Mouse (Mus musculus): ENCODE results near the gene Prdm1. TPM values are rescaled to one million over a fixed set of nuclear protein-coding genes. Genes with fewer than 3 reads are reported as not detected.

Prdm1 gene
- polyA plus RNA-seq (2015; fragmentation: Nextera tagmentation; extraction: Ambion mirVana) = 3.2 and 5.5 TPM in 2 replicates

DNA sequence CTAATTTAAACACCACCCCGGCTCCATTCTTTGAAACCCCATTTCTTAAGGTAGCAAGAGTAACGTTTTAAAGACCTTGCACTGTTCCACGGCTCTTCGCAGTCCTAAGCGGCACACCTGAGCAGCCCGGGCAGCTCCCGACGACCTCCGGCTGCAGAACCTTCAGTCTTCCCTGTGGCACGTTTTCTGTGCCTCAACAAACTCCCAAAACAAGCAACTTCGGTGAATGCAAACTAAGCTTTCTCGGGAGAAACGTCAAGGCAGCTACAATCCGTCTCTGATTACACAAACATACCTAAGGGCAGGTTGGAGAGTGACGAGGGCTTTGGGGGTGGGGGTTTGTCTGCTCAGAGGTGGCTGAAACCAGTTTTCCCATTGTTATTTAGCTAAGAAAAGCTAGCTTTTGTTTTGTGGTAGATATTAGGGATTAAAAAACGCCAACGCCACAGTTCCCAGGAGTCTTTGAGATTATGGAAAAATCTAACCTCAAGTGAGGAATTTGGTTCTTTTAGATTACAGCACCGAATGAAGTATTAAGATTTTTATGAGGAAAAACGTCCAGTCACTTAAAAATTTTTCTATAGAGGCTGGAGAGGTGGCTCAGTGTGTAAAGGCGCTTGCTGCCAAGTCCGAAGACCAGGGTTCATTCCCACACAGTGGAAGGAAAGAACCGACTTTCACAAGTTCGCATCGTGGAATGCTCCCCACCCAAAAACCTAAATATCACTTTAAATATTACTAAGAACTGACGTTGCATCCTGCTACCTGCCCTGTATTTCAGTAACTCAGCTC lies at the start of gene Prdm1:
Prdm1 (minus strand) TSS at position 211 of the 792 bp plus-strand sequence.
- no peak for ATAC-seq
- Histone ChIP-seq H3K4me2 (replicated peaks; ENCODE audit: low read depth, low read length) (peak within 1 kb of the TSS; percentile 83), H3K36me3 (ENCODE audit: insufficient read depth, low read length) (no peaks in the 10 kb centered on the region), H3K27me3 (replicated peaks; ENCODE audit: insufficient read depth, low read length) (0 out of 2 replicates have a peak, but pooled peaks cover 4% of the 10 kb centered on the region), H3K4me1 (ENCODE audit: insufficient read depth, low read depth, low read length) (peaks cover 4% of the 10 kb centered on the region; the same call in 1 of the 2 replicates), H3K9ac (replicated peaks; ENCODE audit: low read depth) (peak within 1 kb of the TSS; percentile 34; the same call in 1 of the 2 replicates), H3K9me3 (ENCODE audit: low read length) (no peaks in the 10 kb centered on the region), H3K27ac (ENCODE audit: low read length) (no peak within 1 kb of the TSS), H3K4me3 (ENCODE audit: low read depth, low read length) (peak within 1 kb of the TSS; percentile 50)
- 9% methylated on average over 25 of the region's 25 CpGs for WGBS
- no peak for DNase-seq (ENCODE audit: low spot score)
- no peak for TF ChIP-seq CTCF (IDR thresholded peaks at IDR 0.05)
- TF ChIP-seq EP300 (IDR thresholded peaks at IDR 0.05) = no peak

DNA sequence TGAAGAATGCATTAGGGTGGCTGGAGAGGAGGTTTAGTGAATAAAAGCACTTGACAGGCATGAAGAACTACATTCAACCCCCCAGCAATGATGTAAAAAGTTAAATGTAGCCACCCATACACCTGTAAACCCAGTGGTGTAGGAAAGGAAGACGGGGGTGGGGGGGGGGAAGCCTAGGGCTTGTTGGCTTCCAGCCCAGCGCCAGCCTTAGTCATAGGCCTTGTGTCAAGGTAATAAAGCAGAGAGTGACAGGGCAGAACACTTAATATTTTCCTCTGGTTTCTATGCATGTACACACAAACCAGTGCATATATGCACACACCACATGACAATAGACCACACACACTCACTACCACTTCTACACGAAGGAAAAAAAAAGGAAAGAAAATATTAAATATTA lies 37.7 kb upstream of the Prdm1 start:
- no peak overlapping the region for H3K4me2 ChIP-seq (replicated peaks; ENCODE audit: low read depth, low read length)
- no peaks in the 10 kb centered on the region for H3K36me3 ChIP-seq (ENCODE audit: insufficient read depth, low read length)
- 61% methylated on average over 3 of the region's 3 CpGs for WGBS
- TF ChIP-seq EP300 (IDR thresholded peaks at IDR 0.05) (no peak), CTCF (IDR thresholded peaks at IDR 0.05) (no peak)
- no peaks in the 10 kb centered on the region for H3K27me3 ChIP-seq (replicated peaks; ENCODE audit: insufficient read depth, low read length)
- H3K9me3 ChIP-seq (ENCODE audit: low read length) = no peaks in the 10 kb centered on the region
- no peak overlapping the region for H3K4me3 ChIP-seq (ENCODE audit: low read depth, low read length)
- H3K9ac ChIP-seq (replicated peaks; ENCODE audit: low read depth) = no peak overlapping the region
- DNase-seq (ENCODE audit: low spot score) = no peak
- no peak overlapping the region for H3K27ac ChIP-seq (ENCODE audit: low read length)
- ATAC-seq = no peak
- no peaks in the 10 kb centered on the region for H3K4me1 ChIP-seq (ENCODE audit: insufficient read depth, low read depth, low read length)

DNA sequence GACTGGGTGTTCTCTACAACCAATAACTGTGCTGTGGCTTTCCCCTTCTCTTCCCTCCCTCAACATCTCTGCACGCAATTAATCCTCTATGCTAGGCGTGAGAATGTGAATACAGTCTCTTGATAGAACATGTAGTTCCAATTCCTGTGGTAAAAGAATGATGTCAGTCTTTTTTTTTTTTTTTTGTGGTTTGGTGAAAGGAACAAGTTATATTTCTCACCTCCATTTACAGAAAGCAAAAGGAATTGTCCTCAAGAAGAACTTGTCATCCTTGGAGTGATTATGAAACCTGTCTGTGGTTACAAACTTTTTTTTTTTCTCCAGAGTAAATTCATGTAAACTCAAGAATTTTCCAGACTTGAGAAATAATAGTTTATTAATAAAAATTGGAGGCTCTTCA lies 36.8 kb upstream of the Prdm1 start:
- no peaks in the 10 kb centered on the region for H3K36me3 ChIP-seq (ENCODE audit: insufficient read depth, low read length)
- no peak overlapping the region for H3K4me3 ChIP-seq (ENCODE audit: low read depth, low read length)
- ATAC-seq (no peak), DNase-seq (ENCODE audit: low spot score) (no peak)
- TF ChIP-seq EP300 (IDR thresholded peaks at IDR 0.05) (no peak), CTCF (IDR thresholded peaks at IDR 0.05) (no peak)
- H3K4me1 ChIP-seq (ENCODE audit: insufficient read depth, low read depth, low read length) = no peaks in the 10 kb centered on the region
- H3K27me3 ChIP-seq (replicated peaks; ENCODE audit: insufficient read depth, low read length) = no peaks in the 10 kb centered on the region
- 90% methylated on average over 2 of the region's 2 CpGs for WGBS
- no peak overlapping the region for H3K9ac ChIP-seq (replicated peaks; ENCODE audit: low read depth)
- no peak overlapping the region for H3K27ac ChIP-seq (ENCODE audit: low read length)
- no peaks in the 10 kb centered on the region for H3K9me3 ChIP-seq (ENCODE audit: low read length)
- no peak overlapping the region for H3K4me2 ChIP-seq (replicated peaks; ENCODE audit: low read depth, low read length)

DNA sequence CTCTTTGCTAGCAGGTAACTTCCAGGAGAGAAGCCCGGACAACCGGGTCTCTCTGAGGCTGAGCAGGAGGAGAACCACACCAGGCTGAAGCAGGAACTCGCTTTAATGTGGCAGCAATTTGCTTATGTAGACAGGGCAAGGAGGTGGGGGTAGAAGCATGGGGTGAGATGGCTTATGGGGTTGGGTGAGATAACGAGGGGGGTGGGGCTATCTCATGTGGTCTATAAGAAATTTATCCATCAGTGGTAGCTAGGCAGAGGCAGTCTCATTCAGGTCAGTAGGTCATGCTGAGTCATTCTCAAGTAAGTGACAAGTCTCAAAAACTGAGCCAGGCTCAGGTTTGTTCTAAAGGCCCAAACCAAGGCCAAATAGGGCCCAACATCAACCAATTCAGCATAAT lies 28.5 kb upstream of the Prdm1 start:
- no peak for ATAC-seq
- WGBS = 82% methylated on average over 4 of the region's 4 CpGs
- no peak overlapping the region for H3K4me3 ChIP-seq (ENCODE audit: low read depth, low read length)

DNA sequence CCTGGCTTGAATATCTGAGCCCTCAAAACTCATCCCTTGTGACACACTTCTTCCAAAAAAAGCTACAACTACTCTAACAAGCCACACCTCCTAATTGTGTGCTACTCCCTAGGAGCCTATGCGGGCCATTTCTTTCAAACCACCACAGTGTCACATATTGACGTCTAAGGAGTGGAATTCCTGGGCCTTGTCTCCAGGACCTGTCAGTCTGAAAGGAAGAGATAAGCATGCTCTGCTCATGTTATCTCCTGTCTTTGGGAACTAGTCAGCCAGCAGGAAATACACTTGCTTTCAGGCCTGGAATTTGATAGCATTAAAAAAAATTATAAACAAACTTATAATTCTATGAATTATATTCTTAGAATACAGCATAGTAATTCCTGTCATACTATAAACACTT lies 27.0 kb upstream of the Prdm1 start:
- Histone ChIP-seq H3K9ac (replicated peaks; ENCODE audit: low read depth) (no peak overlapping the region), H3K4me1 (ENCODE audit: insufficient read depth, low read depth, low read length) (no peaks in the 10 kb centered on the region), H3K27ac (ENCODE audit: low read length) (no peak overlapping the region), H3K4me2 (replicated peaks; ENCODE audit: low read depth, low read length) (no peak overlapping the region), H3K4me3 (ENCODE audit: low read depth, low read length) (no peak overlapping the region), H3K27me3 (replicated peaks; ENCODE audit: insufficient read depth, low read length) (no peaks in the 10 kb centered on the region), H3K9me3 (ENCODE audit: low read length) (no peaks in the 10 kb centered on the region), H3K36me3 (ENCODE audit: insufficient read depth, low read length) (no peaks in the 10 kb centered on the region)
- ATAC-seq = peak; percentile 73; the same call in 1 of the 2 replicates
- TF ChIP-seq CTCF (IDR thresholded peaks at IDR 0.05) = no peak
- peak; percentile 75 for TF ChIP-seq EP300 (IDR thresholded peaks at IDR 0.05)
- no peak for DNase-seq (ENCODE audit: low spot score)
- WGBS = 23% methylated on average over 2 of the region's 2 CpGs

More for the DNA sequence above, 28.5 kb upstream of the Prdm1 start:
- no peak overlapping the region for H3K27ac ChIP-seq (ENCODE audit: low read length)
- H3K9ac ChIP-seq (replicated peaks; ENCODE audit: low read depth) = no peak overlapping the region
- H3K4me2 ChIP-seq (replicated peaks; ENCODE audit: low read depth, low read length) = no peak overlapping the region
- no peaks in the 10 kb centered on the region for H3K27me3 ChIP-seq (replicated peaks; ENCODE audit: insufficient read depth, low read length)
- no peak for TF ChIP-seq CTCF (IDR thresholded peaks at IDR 0.05)
- no peaks in the 10 kb centered on the region for H3K36me3 ChIP-seq (ENCODE audit: insufficient read depth, low read length)
- H3K4me1 ChIP-seq (ENCODE audit: insufficient read depth, low read depth, low read length) = no peaks in the 10 kb centered on the region
- H3K9me3 ChIP-seq (ENCODE audit: low read length) = no peaks in the 10 kb centered on the region
- DNase-seq (ENCODE audit: low spot score) = no peak

DNA sequence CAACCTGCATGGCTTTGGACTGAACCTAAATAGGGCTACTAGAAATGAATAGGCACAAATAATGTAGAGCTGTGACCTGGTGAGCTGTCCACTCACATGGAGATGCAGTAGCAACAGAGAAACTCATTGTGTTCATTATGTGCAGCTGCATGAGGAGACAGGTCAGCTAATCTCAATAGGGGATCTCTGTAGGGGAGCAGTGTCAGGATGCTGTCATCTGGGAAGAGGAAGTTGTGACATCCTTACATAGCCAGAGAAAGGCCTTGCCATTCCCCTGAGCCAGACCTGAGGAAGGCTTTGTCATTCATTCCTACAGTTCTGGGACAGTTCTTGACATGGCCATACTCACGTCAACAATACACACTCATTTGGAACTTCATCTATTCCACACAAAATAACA lies 25.3 kb upstream of the Prdm1 start:
- Histone ChIP-seq H3K9ac (replicated peaks; ENCODE audit: low read depth) (no peak overlapping the region), H3K27me3 (replicated peaks; ENCODE audit: insufficient read depth, low read length) (no peaks in the 10 kb centered on the region), H3K27ac (ENCODE audit: low read length) (no peak overlapping the region), H3K4me2 (replicated peaks; ENCODE audit: low read depth, low read length) (no peak overlapping the region), H3K9me3 (ENCODE audit: low read length) (no peaks in the 10 kb centered on the region), H3K36me3 (ENCODE audit: insufficient read depth, low read length) (no peaks in the 10 kb centered on the region), H3K4me1 (ENCODE audit: insufficient read depth, low read depth, low read length) (no peaks in the 10 kb centered on the region), H3K4me3 (ENCODE audit: low read depth, low read length) (no peak overlapping the region)
- DNase-seq (ENCODE audit: low spot score) (peak; percentile 23), ATAC-seq (no peak)
- 92% methylated on average over 1 of the region's 1 CpGs for WGBS
- TF ChIP-seq EP300 (IDR thresholded peaks at IDR 0.05) (no peak), CTCF (IDR thresholded peaks at IDR 0.05) (no peak)
